Mouse (Mus musculus): ENCODE data around the gene Col6a5.

Col6a5 gene

DNA sequence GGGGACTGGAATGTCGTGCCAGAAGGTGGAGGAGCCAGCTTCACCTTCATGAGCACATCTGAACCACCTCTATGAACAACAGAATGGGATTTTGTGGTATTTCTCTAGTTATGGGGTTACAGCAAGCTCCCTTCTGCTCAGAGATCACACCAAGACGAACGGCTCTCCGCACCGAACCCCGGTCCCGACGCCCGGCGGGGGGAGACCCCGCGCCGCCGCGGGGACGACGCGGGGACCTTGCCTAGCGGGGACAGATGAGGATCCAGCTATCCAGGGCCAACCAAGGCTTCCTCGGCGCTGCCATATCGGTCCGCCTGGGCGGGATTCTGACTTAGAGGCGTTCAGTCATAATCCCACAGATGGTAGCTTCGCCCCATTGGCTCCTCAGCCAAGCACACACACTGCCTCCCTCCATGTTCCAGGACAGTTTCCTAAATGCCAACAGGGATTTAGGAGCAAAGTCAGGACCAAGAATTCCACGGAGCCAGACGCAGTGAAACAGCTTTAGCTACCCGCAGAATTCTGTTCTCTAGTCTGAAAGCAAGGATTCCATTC lies 141.2 kb downstream of the Col6a5 start:
- DNase-seq, result no peak

DNA sequence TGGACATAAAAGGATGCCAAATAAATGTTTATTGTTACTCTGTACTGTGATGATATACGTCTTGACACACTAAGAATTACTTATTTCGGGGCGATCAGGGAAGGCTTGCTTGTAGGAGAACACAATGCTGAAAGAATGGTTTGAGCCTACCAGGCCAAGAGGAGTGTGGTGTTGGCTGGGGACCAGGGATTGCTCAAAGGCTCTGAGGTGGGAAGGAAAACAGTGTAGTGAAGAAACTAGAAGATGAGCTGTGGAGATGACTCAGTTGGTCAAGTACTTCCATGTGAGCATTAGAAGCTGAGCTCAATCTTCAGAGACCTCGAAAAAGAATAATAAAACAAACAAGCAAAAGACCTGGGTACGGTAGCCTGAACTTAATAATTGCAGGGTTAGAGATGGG lies 146.0 kb downstream of the Col6a5 start:
- DNase-seq, result no peak

DNA sequence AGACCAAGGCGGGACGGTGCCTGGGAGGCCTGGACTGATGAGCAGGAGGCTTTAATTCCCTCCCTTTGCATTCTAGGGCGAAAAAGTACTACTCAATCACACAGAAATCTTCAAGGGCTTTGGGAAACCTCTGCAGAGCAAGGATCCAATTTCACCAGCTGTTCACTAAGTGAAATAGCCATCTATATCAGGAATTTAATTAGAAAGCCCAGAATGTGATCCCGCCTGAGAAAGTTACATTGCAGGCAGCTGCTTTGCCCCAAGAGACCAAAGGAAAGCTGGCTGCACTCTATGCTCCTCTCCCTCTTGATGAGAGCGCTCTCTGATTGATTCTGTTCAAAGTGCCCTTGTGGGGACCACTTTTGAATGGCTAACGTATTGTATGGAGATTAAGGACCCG lies 149.0 kb downstream of the Col6a5 start:
- no peak for DNase-seq

DNA sequence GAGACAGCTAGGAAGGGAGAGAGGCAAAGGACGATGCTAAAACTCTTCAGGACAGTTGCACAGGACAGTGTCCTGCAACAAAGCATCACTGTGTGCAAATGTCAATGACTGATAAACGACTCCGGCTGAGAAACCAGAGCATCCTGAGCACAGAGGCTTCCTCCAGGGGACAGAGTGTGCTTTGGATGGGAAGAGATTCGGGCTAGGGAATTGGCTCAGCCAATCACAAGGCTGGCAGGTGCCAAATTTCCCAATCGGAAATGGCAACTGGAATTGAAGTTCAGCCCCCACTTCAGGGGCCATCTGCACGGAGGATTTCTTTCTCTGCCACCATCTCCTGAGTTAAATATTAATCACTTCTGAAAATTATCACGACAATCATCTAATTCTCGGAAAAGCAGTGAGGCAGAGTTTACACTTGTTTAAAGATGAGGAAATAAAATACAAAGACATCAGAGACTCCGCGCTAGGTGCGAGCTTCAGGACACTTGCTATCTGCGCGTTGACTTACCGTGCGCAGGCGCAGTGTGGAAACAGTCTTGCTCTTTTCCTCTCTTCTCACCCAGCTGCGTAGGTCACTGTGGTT lies 151.4 kb downstream of the Col6a5 start:
- DNase-seq, result no peak
